Mouse (Mus musculus): ENCODE measurements around the gene Gm49336. TPM values are rescaled to one million over a fixed set of nuclear protein-coding genes. Genes with fewer than 3 reads are reported as not detected.
A peak's percentile ranks its signal among the peaks of the same experiment; 100 is the strongest.

The Gm49336 gene
- polyA plus RNA-seq, 1 experiment from 2014 or later: 48.1 TPM

DNA sequence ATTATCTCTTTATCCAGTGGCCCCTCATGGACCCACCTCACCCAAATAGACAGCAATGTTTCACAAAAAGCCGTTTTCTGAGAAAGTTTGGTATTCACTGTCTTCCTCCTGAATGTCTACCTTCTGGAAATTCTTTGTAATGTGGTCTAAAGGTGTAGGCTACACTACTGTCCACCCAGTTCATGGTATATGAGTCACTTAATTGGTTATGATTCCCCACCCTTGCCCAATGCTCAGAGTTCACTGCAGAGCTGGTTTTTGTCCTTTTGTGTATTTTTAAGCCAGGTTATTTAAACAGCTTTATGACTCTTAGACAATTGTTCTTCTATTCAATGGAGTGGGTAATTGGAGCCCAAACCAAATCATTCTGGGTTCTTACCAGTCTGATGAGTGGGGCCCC lies 35.2 kb downstream of the Gm49336 start:
- WGBS: 82% methylated on average over 1 of the region's 1 CpGs
- Histone ChIP-seq H3K9me3 (replicated peaks) (no peaks in the 10 kb centered on the region), H3K9ac (no peak overlapping the region), H3K27ac (no peak overlapping the region), H3K27me3 (no peaks in the 10 kb centered on the region), H3K4me3 (replicated peaks) (no peak overlapping the region), H3K4me2 (no peak overlapping the region), H3K36me3 (peaks cover 33% of the 10 kb centered on the region), H3K4me1 (no peaks in the 10 kb centered on the region)
- ATAC-seq (replicated peaks; ENCODE audit: low FRiP score): no peak

DNA sequence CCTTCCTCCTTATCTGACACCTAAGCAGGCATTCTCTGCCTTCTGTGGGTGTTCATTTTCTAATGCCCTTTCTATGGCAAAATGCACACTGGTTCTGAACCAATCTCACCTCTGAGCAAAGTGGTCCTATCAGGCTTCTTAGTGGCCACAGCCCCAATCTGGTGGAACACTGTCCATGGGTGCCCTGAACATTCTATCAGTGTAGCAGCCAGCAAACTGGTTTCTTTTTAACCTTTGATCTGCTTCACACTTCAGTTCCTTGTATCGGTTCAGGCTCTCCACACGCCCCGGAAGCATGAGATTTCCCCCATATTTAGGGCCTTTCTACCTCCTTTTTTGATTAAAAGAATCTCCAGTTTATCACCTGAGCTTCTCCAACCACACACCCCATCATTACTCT lies 36.3 kb downstream of the Gm49336 start:
- no peak overlapping the region for H3K27ac ChIP-seq
- H3K4me1 ChIP-seq: no peaks in the 10 kb centered on the region
- H3K4me2 ChIP-seq: no peak overlapping the region
- no peaks in the 10 kb centered on the region for H3K27me3 ChIP-seq
- no peak for ATAC-seq (replicated peaks; ENCODE audit: low FRiP score)
- H3K9me3 ChIP-seq (replicated peaks): no peaks in the 10 kb centered on the region
- 92% methylated on average over 3 of the region's 3 CpGs for whole genome bisulfite sequencing
- no peak overlapping the region for H3K4me3 ChIP-seq (replicated peaks)
- H3K9ac ChIP-seq: no peak overlapping the region
- H3K36me3 ChIP-seq: peaks cover 26% of the 10 kb centered on the region

DNA sequence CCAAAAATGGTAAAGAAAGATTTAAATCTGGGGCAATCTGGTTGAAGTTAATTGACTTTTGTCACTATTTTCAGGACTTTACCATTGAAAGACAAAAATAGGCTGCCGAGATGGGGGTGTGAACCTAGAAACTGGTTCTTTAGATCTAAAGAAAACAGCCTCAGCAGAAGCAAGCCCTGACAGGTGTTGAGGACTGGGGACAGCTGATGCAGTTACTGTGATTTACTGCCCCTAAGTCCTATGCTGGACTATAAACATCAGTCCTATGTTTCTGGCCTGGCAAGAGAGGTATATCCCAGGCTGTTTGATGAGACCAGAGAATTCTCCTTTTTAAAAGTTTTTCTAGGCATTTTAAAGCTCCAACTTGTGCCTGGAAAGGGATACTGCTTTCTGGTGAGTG lies 37.3 kb downstream of the Gm49336 start:
- Histone ChIP-seq H3K4me2 (no peak overlapping the region), H3K27me3 (no peaks in the 10 kb centered on the region), H3K27ac (no peak overlapping the region), H3K9me3 (replicated peaks) (no peaks in the 10 kb centered on the region), H3K4me3 (replicated peaks) (no peak overlapping the region), H3K36me3 (peaks cover 18% of the 10 kb centered on the region), H3K4me1 (no peaks in the 10 kb centered on the region), H3K9ac (no peak overlapping the region)
- 37% methylated on average over 1 of the region's 1 CpGs for WGBS
- no peak for ATAC-seq (replicated peaks; ENCODE audit: low FRiP score)

DNA sequence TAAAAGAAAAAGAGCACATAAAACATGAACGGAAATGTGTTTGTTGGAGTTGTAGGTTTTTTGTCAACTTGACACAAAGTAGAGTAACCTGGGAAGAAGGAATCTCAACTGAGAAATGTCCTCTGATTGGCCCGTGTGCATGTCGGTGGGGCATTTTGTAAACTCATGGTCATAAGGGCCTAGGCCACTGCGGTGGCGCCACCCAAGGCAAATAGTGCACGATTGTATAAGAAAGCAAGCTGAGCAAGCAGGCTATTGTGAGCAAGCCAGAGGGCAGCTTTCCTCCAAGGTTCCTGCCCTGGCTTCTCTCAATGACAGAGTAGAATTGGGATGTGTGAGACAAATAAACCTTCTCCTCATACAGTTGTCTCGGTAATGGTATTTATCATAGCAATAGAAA lies 42.1 kb downstream of the Gm49336 start:
- WGBS: 96% methylated on average over 7 of the region's 7 CpGs
- Histone ChIP-seq H3K4me2 (no peak overlapping the region), H3K27ac (no peak overlapping the region), H3K9me3 (replicated peaks) (no peaks in the 10 kb centered on the region), H3K9ac (no peak overlapping the region), H3K4me1 (no peaks in the 10 kb centered on the region), H3K36me3 (no peaks in the 10 kb centered on the region), H3K4me3 (replicated peaks) (no peak overlapping the region), H3K27me3 (no peaks in the 10 kb centered on the region)
- ATAC-seq (replicated peaks; ENCODE audit: low FRiP score): no peak

DNA sequence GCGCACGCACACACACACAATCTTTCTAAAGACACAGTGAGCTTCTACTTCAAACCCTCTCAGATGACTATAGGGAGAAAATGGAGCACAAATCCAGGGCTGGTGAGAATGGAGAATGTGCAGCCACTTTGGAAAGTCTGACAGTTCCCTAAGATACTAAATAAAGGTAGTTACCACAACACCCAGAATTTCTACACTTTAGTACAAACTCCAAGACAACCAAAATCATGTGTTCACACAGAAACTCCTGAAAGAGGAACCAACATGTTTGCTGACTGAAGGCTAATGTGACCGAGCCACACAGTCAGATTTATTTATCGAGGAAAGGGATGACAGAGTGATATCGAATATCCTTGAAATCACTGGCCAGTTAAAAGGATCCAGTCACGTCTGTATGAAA lies 46.3 kb downstream of the Gm49336 start:
- Histone ChIP-seq H3K36me3 (no peaks in the 10 kb centered on the region), H3K4me3 (replicated peaks) (no peak overlapping the region), H3K4me1 (no peaks in the 10 kb centered on the region), H3K27me3 (no peaks in the 10 kb centered on the region), H3K9ac (no peak overlapping the region), H3K4me2 (no peak overlapping the region), H3K27ac (no peak overlapping the region), H3K9me3 (replicated peaks) (no peaks in the 10 kb centered on the region)
- WGBS: 74% methylated on average over 6 of the region's 6 CpGs
- no peak for ATAC-seq (replicated peaks; ENCODE audit: low FRiP score)

DNA sequence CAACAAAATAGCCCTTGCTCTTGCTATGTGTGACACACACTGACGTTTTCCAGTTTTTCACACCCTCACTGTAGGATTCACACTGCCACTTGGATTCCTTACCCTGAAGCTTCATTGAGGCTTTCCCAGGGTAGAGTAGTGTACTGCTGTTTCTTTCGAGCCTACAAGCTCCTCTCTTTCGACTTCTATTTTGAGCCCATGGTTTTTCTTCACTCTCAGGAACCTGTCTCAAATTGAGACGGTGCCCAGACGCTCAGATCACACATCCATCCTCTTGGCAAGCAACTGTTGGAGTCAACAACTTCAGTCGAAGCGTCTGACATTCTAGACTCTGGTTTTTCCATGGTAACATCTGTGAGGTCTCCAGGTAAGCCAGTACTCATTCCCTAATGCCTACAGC lies 54.4 kb downstream of the Gm49336 start, which contains the start of gene Atp8a2:
Gene Atp8a2 (minus strand): TSS at position 296 of the 400 bp plus-strand sequence.
- Histone ChIP-seq H3K27me3 (no peaks in the 10 kb centered on the region), H3K4me3 (replicated peaks) (no peak within 1 kb of the TSS), H3K27ac (no peak within 1 kb of the TSS), H3K9me3 (replicated peaks) (no peaks in the 10 kb centered on the region), H3K36me3 (no peaks in the 10 kb centered on the region), H3K9ac (no peak within 1 kb of the TSS), H3K4me1 (no peaks in the 10 kb centered on the region), H3K4me2 (no peak within 1 kb of the TSS)
- ATAC-seq (replicated peaks; ENCODE audit: low FRiP score): no peak
- 73% methylated on average over 7 of the region's 7 CpGs for WGBS

DNA sequence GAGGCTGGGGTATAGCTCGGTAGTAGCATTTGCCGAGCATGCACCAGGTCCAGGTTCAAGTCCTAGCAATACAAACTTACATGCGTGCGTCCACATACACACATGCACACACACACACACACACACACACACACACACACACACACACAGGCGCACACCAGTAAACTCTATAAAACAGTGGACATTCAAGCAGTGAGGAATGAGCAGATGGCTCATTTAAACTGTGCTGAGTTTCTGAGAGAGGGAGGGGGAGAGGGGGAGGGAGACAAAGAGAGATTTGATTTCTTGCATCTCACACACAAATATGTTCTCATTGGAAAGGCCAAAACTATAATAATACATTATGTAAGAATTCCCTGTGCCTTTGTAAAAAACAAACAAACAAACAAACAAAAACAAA lies 55.3 kb downstream of the Gm49336 start:
- 78% methylated on average over 5 of the region's 5 CpGs for WGBS
- no peaks in the 10 kb centered on the region for H3K36me3 ChIP-seq
- H3K4me2 ChIP-seq: no peak overlapping the region
- no peak overlapping the region for H3K9ac ChIP-seq
- no peak overlapping the region for H3K27ac ChIP-seq
- H3K4me3 ChIP-seq (replicated peaks): no peak overlapping the region
- ATAC-seq (replicated peaks; ENCODE audit: low FRiP score): no peak
- no peaks in the 10 kb centered on the region for H3K4me1 ChIP-seq
- no peaks in the 10 kb centered on the region for H3K27me3 ChIP-seq
- no peaks in the 10 kb centered on the region for H3K9me3 ChIP-seq (replicated peaks)

DNA sequence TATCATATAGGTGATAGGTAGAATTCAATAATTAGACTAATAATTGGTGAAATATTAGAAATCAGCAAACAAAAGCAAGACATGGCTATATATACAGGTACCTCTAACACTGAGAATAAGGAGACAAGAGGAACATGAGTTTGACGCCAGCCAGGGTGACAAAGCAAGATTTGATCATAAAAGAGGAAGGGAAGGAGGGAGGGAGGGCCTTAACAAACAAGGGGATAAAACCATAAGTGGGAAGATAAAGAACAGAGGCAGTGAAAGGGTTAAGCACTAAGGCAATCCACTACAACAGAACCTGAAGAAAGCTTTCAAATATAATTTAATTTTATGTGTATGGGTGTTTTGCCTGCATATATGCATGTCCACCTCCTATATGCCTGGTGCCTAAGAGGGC lies 56.7 kb downstream of the Gm49336 start:
- Histone ChIP-seq H3K4me2 (no peak overlapping the region), H3K9ac (no peak overlapping the region), H3K27ac (no peak overlapping the region), H3K27me3 (no peaks in the 10 kb centered on the region), H3K36me3 (no peaks in the 10 kb centered on the region), H3K4me1 (no peaks in the 10 kb centered on the region), H3K9me3 (replicated peaks) (no peaks in the 10 kb centered on the region), H3K4me3 (replicated peaks) (no peak overlapping the region)
- WGBS: 81% methylated on average over 1 of the region's 1 CpGs
- ATAC-seq (replicated peaks; ENCODE audit: low FRiP score): no peak

DNA sequence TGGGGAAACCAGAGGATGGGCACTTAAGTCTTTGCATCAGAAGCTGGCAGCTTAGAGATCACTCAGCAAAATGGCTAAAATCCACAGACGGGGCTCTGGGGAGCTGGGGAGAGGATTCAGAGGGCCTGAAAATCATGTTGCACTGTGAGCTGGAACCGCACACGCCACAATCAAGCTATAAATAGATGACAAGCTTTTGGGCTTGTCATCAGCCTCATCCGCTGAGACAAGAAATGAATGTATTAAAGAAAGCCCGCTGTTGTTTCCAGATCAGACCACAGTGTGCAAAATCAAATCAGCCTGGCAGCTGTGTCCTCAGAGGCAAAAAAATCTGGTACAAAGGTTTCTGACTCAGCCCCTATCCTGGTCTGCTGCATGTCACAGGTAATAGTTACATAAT lies 61.5 kb downstream of the Gm49336 start:
- H3K27ac ChIP-seq: no peak overlapping the region
- no peak overlapping the region for H3K4me3 ChIP-seq (replicated peaks)
- no peak overlapping the region for H3K9ac ChIP-seq
- ATAC-seq (replicated peaks; ENCODE audit: low FRiP score): no peak
- H3K27me3 ChIP-seq: no peaks in the 10 kb centered on the region
- H3K36me3 ChIP-seq: no peaks in the 10 kb centered on the region
- H3K9me3 ChIP-seq (replicated peaks): no peaks in the 10 kb centered on the region
- no peaks in the 10 kb centered on the region for H3K4me1 ChIP-seq
- 84% methylated on average over 5 of the region's 5 CpGs for WGBS
- no peak overlapping the region for H3K4me2 ChIP-seq

DNA sequence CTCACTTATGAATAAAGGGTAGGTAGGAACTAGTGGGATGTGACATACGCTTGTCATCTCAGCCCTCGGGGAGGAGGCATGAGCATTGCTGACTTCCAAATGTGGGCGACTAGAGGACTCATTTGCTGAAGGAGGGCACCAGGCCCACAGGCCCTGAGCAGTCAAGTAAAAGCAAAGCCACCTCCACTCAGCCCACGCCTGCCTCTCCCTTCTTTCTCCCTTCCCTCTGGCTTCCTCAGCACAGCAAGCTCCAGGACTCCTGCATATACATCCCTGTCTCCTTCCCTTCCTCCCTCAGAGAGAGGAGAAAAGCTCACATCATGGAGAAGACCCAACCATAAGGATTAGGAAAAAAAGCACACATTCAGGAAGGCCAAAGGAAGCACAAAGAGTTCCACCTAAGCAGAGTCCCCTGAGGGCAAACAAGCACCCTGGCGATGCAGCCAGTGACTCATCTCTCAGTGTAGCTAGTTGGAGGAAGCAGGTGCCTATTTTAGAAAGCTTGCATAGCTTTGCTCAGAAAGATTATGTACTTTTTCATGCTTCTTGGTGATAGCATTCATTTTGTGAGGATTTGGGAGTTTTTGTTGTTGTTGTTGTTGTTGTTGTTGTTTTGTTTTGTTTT lies 63.0 kb downstream of the Gm49336 start:
- Histone ChIP-seq H3K27ac (no peak overlapping the region), H3K9me3 (replicated peaks) (no peaks in the 10 kb centered on the region), H3K9ac (no peak overlapping the region), H3K4me2 (no peak overlapping the region), H3K36me3 (no peaks in the 10 kb centered on the region), H3K27me3 (no peaks in the 10 kb centered on the region), H3K4me3 (replicated peaks) (no peak overlapping the region), H3K4me1 (no peaks in the 10 kb centered on the region)
- ATAC-seq (replicated peaks; ENCODE audit: low FRiP score): no peak
- WGBS: 77% methylated on average over 5 of the region's 5 CpGs

DNA sequence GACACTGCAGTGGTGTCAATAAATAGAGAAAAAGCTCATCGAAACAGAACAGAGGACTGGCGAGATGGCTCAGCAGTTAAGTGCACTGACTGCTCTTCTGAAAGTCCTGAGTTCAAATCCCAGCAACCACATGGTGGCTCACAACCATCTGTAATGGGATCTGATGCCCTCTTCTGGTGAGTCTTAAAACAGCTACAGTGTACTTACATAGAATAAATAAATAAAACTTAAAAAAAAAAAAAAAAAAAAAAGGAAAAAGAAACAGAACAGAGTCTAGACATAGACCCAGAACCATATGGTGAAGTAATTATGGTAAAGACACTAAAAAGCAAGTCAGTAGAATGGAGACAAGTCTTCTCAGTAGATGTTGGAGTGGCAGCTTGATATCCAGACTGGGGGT lies 70.0 kb downstream of the Gm49336 start:
- Histone ChIP-seq H3K4me3 (replicated peaks) (no peak overlapping the region), H3K27me3 (peaks cover 33% of the 10 kb centered on the region), H3K36me3 (no peaks in the 10 kb centered on the region), H3K9me3 (replicated peaks) (no peaks in the 10 kb centered on the region), H3K9ac (no peak overlapping the region), H3K4me1 (peaks cover 13% of the 10 kb centered on the region), H3K27ac (no peak overlapping the region), H3K4me2 (no peak overlapping the region)
- WGBS: 92% methylated on average over 2 of the region's 2 CpGs
- no peak for ATAC-seq (replicated peaks; ENCODE audit: low FRiP score)

DNA sequence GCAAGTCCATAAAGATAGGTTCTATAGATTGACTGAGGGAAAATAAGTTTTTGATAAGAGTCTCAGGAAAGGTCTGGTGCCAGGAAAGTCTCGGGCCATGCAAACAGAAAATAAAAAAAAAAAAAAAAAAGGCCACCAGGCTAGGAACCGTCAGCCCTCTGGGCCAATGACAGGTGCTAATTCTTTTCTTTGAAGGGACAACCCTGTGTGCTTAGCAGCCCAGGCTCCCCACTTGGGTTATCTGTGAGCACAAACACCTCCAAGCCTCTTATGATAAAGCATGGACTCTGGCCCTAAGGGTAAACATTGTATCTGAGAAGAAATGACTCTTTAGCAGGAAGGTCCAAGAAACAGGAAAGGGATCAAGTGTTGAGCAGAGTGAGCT lies 72.7 kb downstream of the Gm49336 start:
- Histone ChIP-seq H3K36me3 (no peaks in the 10 kb centered on the region), H3K4me2 (peak overlapping the region; percentile 99; the same call in 1 of the 2 replicates), H3K27me3 (peaks cover 52% of the 10 kb centered on the region), H3K27ac (no peak overlapping the region), H3K9me3 (replicated peaks) (no peaks in the 10 kb centered on the region), H3K9ac (no peak overlapping the region), H3K4me3 (replicated peaks) (no peak overlapping the region), H3K4me1 (peaks cover 13% of the 10 kb centered on the region)
- 26% methylated on average over 2 of the region's 2 CpGs for WGBS
- ATAC-seq (replicated peaks; ENCODE audit: low FRiP score): no peak
